Mouse (Mus musculus) spleen, postnatal 14 days (tissue): ENCODE data around the gene Upk3b.

Source experiments
- DNase-seq, 2 experiments: peaks; one replicate each; pipeline ENCODE4 v3.0.0; 2021 to 2022; ENCODE audit warnings: low spot score in 2 of 2

Gene Upk3b

GRCm38 (mm10) chr5:136075076-136075475 lies 36.8 kb downstream of the Upk3b start:
- DNase-seq: no peak

GRCm38 (mm10) chr5:136076284-136076683 lies 38.0 kb downstream of the Upk3b start:
- DNase-seq: no peak

GRCm38 (mm10) chr5:136077001-136077550 lies 38.8 kb downstream of the Upk3b start:
- DNase-seq: no peak

GRCm38 (mm10) chr5:136078136-136078535 lies 39.8 kb downstream of the Upk3b start:
- DNase-seq: no peak

- no peak for DNase-seq
These were observed 44.0 kb downstream of the Upk3b start for GRCm38 (mm10) chr5:136082345-136082744.

- DNase-seq: peak; percentile 78 to 85
These were observed 45.4 kb downstream of the Upk3b start, which contains the start of gene Rasa4 for GRCm38 (mm10) chr5:136083669-136084107. TSS of gene Rasa4 (plus strand) at chr5:136083916.

- DNase-seq: no peak
These were observed 46.0 kb downstream of the Upk3b start for GRCm38 (mm10) chr5:136084144-136084881.

GRCm38 (mm10) chr5:136084891-136085651 lies 46.8 kb downstream of the Upk3b start:
- no peak for DNase-seq

GRCm38 (mm10) chr5:136086290-136086689 lies 48.0 kb downstream of the Upk3b start:
- DNase-seq: no peak

- DNase-seq: no peak
These were observed 50.7 kb downstream of the Upk3b start for GRCm38 (mm10) chr5:136088821-136089575.

GRCm38 (mm10) chr5:136091927-136092326 lies 53.6 kb downstream of the Upk3b start:
- no peak for DNase-seq

GRCm38 (mm10) chr5:136094249-136095010 lies 56.1 kb downstream of the Upk3b start:
- no peak for DNase-seq

- DNase-seq: no peak
These were observed 56.8 kb downstream of the Upk3b start for GRCm38 (mm10) chr5:136095089-136095488.
